Mouse (Mus musculus) liver, embryonic 14.5 days (tissue): ENCODE measurements around the gene Gm42715.

Source experiments
- CTCF ChIP-seq: IDR thresholded peaks from 2 replicates; pipeline ENCODE4 v1.5.1; 2016; ENCODE audit warnings: antibody characterized with exemption, low read depth, control low read depth
- EP300 ChIP-seq: IDR thresholded peaks from 2 replicates; pipeline ENCODE4 v1.6.1; 2016; ENCODE audit warnings: antibody characterized with exemption, low read depth

GRCm38 (mm10) chr7:127479318-127480225, 39.8 kb upstream of the Gm42715 start:
- no peak for TF ChIP-seq CTCF
- no peak for TF ChIP-seq EP300
